Mouse (Mus musculus): ENCODE data around the gene Ap1b1.
"Not testable (repeated sequence)": the region's sequence is repeated elsewhere in the genome, so short reads cannot be mapped to it uniquely, and the experiment has no call there.

The Ap1b1 gene

GRCm38 (mm10) chr11:5062860-5063505 lies 76.4 kb downstream of the Ap1b1 start:
- DNase-seq: peak; percentile 24 to 40

GRCm38 (mm10) chr11:5063561-5064281 lies 77.1 kb downstream of the Ap1b1 start:
- DNase-seq: peak in 1 of 2 experiments; percentile 26

GRCm38 (mm10) chr11:5064282-5065055 lies 77.8 kb downstream of the Ap1b1 start:
- peak; percentile 44 to 45 for DNase-seq

- DNase-seq: peak; percentile 67 to 68
Observed at GRCm38 (mm10) chr11:5065056-5065821, 78.6 kb downstream of the Ap1b1 start, which contains the start of gene Gas2l1. Gene Gas2l1, minus strand, starts transcription at chr11:5065327.

- no peak for DNase-seq
Observed at GRCm38 (mm10) chr11:5067063-5067462, 80.4 kb downstream of the Ap1b1 start.

GRCm38 (mm10) chr11:5068126-5068971 lies 81.7 kb downstream of the Ap1b1 start:
- no peak for DNase-seq

- peak; percentile 57 to 58 for DNase-seq
Observed at GRCm38 (mm10) chr11:5074882-5075281, 88.3 kb downstream of the Ap1b1 start.

- no peak for DNase-seq
Observed at GRCm38 (mm10) chr11:5075760-5076159, 89.1 kb downstream of the Ap1b1 start.

GRCm38 (mm10) chr11:5076843-5077242 lies 90.2 kb downstream of the Ap1b1 start:
- not testable (repeated sequence) for DNase-seq

- no peak for DNase-seq
Observed at GRCm38 (mm10) chr11:5089147-5089546, 102.5 kb downstream of the Ap1b1 start.

- DNase-seq: peak; percentile 34 to 41
Observed at GRCm38 (mm10) chr11:5091706-5092105, 105.1 kb downstream of the Ap1b1 start.
